Mouse (Mus musculus) regulatory T cell (primary cell): ENCODE data around the gene Acat1.

ENCODE experiments used
- in situ Hi-C: fragments of 300-600 bp; cut with MboI, MseI; formaldehyde crosslinking; loops from one replicate; pipeline ENCODE4 v1.15.1; 2025; ENCODE audit warnings: high pct_unique_total_duplicates

Acat1 gene

GRCm38 (mm10) chr9:53535416-53536320 is 74.5 kb downstream of the Acat1 start:
- in situ Hi-C loops, result no loop called here
